Mouse (Mus musculus) erythroblast, embryonic 14.5 days (primary cell): ENCODE data around the gene Hoxc4.

Source experiments
- GATA1 ChIP-seq: IDR thresholded peaks from 2 replicates; pipeline ENCODE4 v1.6.1; 2012; ENCODE audit warnings: low read length, inconsistent platforms, mixed read lengths
- TAL1 ChIP-seq: IDR thresholded peaks from 3 replicates; pipeline ENCODE4 v1.6.1; 2012; ENCODE audit warnings: low read length, inconsistent platforms, mixed read lengths

DNA sequence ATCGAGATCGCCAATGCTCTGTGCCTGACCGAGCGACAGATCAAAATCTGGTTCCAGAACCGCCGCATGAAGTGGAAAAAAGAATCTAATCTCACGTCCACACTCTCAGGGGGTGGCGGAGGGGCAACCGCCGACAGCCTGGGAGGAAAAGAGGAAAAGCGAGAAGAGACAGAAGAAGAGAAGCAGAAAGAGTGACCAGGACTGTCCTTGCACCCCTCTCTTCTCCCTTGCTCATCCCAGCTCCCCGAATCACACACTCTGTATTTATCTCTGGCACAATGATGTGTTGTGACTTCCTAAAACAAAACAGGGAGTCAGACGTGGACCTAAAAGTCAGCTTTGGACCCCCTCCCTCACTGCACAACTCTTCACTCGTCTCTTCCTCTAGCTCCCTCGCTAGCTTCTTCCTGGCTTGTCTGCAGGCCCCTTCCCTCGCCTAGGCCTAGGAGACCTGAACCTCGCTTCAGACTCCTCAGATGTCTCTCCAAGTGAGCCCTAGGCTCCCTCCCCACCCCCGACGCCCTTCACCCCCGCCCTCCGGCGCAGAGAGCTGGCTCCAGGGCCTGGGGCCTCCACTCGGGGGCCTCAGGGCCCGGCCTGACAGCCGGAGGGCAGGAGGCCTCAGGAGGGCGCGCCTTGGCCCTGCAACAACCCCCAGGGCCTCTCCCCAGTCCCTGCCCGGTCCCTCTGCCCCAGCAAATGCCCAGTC lies 7.7 kb upstream of the Hoxc4 start:
- TF ChIP-seq TAL1 (no peak), GATA1 (no peak)
